Mouse (Mus musculus): ENCODE data around the gene Mgll. TPM values are rescaled to one million over a fixed set of nuclear protein-coding genes. Genes with fewer than 3 reads are reported as not detected.

The Mgll gene
- total RNA-seq, 2 experiments from 2014 or later, result 170 to 184 TPM

DNA sequence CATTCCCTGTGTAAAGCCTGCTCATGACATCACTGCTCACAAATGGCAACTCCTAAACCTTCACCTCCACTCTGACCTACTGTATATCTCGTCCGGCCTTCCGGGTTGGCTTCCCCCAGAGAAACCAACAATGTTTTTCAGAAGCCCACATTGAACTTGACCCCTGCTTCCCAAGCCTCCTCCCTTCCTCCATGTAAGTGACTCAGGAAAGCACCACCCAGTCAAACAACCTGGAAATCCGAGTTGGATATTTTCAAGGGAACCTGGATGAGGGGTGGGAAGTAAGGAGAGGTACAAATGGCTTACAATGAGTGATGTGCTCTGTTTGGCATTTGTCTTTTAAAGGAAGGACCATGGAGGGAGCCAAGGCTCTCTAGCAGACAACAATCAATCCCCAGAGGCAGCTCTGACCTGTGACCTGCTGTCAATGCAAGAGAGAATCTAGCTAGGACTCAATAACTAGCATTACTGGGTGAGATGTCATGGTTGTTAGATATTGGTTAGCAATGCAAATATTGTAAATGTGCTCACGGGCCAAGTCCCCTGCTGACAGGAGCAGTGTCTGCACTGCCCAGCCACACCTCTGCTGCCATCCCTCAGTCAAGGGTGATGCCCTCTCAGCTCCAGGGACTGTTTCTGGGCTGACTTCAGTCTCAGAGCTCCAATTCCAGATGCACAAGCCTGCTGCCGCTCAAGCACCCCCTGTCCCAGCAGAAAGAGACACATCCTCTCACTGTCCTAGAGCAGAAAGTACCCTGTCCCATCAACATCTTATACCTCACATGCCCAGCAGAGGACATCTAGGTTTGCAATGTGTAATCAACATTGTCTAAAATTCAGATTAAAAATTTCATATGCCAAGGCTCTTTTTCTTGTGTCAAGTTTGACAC is 6.8 kb upstream of the Mgll start:
- no peak for DNase-seq (ENCODE audit: low spot score in 2 of 2)

DNA sequence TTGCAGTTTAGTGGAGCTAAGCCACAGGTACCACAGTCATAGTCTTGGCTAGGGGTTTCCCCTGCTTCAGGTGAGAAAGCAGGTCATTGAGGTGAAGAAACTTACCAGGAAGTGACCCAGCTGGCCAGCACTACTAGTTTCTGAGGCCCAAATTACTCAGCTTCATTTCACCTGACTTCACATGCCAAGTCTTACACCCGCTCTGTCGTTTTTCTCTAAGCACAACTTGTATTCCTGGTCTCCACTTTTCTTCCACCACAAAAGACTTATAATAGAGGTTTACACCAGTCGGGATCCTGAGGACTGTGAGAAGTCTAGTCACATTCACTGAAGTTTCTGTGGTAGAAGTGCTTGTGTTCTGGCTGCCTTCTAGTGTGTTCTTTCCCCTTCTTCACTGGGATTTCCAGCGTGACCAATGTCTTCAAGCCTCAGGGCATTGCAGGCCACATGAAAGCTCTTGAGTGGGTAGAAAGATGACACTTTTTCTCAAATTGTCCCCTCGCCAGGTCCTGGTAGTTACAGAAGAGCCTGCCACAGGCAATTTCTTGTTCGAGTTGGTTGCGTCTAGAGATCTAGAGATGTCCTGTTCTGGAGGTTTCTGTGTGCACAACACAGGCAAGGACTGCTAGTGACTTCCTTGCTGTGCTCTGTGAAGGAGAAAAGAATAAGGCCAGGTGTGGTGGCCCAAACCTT is 6.0 kb upstream of the Mgll start:
- no peak for DNase-seq (ENCODE audit: low spot score in 2 of 2)

DNA sequence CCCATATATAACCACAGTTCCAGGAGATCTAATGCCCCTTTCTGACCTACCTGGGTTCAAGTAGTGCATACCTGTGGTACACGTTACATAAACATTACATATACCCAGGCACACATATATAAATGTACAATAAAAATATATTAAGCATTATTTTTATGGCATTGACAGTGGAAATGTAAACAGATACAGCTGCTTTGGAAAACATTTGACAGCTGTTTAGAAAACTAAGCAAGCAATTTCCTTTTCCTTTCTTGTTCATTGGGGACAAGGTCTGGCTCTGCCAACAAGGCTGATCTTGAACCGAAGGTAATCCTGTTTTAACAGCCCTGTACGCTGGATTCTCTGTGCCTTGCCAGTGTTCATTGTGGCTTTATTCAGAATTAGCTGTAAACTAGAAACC is 3.2 kb upstream of the Mgll start:
- no peak for DNase-seq (ENCODE audit: low spot score in 2 of 2)

DNA sequence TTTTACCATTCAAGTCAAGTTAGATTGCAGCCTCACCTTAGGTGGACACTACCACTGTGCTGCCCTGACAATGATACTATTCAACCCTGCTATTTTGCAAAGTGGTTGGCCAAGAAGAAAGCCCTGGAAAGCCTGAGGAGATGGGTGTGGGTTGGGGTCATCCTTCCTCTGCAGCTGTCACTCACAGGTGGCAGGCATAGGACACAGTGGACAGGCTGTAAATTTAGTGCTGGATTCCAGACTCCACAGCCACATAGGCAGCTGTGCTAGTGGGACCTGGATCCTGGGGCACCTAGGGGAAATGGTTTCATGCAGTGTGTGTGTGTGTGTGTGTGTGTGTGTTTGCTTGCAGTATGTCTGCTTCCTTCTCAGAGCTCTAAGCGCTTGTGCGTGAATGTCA is 1.3 kb upstream of the Mgll start:
- DNase-seq (ENCODE audit: low spot score in 2 of 2), result no peak

DNA sequence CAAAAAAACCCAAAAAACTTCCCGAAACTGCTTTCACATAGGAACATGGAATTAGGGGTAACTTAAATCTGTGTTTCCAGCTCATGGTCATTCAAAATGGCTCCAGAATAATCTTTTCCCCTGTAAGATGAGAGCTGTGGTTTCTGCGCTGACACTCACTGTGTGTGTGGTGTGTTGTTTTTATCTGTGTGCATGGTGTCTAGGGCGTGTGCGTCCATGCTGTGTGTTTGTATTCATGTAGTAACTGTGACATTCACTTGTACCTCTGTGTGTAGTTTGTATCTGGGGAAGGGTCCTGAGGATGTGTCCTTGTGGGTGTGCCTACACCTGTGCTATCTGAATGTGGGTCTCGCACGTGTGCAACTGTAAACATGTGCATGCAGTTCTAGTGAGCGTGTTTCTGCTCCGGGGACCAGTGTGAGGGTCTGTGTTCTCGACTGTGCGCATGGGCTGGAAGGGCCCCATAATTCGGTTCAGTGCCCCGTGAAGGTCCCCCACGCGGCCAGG is 353 bp upstream of the Mgll start:
- DNase-seq (ENCODE audit: low spot score in 2 of 2), result no peak

DNA sequence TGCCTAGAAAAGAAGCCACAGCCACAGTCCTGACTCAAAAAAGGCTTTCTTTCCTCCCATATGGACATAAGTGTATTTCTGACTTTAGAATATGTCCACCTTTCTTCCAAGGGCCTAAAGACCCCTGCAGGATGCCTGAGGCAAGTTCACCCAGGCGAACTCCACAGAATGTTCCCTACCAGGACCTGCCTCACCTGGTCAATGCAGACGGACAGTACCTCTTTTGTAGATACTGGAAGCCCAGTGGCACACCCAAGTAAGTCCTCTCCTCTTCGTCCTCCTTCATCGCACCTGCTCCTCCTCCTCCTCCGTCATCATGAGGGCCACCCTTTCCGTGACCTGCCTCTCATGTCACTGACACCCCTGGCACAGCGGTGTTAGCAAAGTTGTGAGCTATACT is 1.4 kb downstream of the Mgll start:
- no peak for DNase-seq (ENCODE audit: low spot score in 2 of 2)

DNA sequence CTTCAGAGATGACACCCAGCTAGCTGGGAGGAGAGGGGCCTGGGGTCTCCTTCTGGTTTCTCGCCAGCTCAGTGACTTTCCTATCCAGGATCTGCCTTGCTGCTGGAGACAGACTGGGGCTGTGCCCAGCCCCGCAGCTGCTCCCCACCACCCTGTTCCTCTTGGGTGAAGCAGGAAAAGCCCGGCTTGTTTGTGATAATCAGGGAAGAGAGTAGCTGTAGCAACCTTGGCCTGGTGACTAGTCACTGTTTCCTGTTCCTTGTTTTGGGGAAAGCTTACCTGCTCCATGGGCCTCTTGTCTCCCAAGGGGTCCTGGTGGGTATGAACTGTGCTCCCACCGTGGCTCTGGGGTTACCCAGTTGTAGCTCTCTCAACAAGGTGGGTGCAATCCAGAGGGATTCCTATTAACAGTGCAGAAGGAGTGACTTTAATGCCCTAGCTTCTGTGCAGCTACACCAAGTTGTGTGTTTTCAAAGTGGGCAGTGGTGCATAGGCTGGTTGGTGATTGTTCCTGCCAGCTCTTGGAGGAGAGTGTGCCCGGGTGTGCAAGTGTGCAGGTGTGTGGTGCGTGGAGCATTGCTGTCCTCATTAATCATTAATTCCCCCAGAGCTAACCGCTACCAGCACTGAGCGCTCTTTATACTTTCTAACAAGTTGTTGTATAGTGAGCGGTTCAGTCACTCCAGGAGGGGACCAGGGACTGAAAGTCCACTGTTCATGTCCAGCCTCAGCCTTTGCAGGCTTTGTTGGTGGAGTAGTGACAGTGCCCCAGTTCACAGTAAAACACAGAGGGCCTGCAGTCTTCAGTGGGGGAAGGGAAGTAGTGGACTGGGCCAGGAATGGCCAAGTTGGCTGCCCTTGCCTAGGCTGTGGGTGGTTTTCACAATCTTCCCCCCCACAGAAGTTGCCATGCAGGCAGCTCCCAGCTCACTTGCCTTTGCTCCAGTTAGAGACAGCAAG is 2.3 kb downstream of the Mgll start:
- DNase-seq (ENCODE audit: low spot score in 2 of 2), result peak in 1 of 2 experiments; percentile 70

DNA sequence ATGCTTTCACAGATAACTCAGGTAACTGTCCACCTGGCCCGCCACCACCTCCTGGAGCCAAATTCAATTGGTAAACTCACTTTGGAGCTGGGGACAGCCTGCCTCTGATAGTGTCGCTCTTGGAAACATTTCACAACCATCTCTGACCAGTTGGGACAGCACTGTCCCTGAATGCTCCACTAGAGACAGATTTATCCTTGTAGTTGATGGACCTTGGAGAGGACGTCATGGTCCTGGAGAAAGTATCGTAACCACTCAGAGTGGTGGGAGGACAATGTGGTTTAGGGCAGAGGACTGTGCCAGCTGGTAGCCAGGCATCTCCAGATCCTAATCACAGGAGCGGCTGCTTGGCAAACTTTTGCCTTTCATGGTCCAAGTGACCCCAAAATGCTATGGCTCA is 3.3 kb downstream of the Mgll start:
- DNase-seq (ENCODE audit: low spot score in 2 of 2), result no peak

DNA sequence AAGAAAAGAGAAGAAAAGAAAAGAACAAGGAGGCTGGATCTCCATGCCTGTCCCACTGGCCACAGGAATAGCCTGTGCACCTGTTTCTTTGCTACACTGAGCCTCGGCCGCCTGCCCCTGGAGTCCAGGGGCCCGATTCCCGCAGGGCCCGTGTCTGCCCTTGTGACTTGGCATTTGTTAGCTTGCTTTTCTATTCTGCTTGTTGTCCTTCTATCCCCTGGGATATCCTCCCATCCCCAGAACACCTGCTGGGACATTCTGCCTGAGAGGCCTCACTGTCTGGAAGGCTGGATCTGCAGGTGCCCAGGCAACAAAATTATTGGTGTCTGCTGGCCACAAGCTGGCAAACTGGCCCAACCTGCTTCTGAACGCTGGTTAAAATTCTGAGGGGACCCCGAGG is 3.8 kb downstream of the Mgll start:
- DNase-seq (ENCODE audit: low spot score in 2 of 2), result no peak

DNA sequence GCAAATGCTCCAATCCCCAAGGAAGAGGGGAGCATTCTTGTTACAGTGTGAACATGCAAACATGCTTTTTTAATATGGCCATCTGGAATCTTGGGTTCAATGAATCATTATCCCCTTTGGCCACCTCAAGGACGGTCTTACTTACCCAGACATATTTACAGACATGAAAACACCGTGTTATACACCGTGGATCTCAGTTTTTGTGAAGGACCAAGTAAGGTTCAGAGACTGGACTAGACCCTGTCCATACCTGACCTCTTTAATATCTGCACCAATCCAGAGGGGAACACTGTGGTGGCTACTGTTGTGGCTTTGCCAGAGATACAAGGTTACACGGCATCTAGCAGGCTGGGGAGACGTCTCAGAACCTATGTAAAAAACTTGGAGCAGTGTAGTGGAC is 4.3 kb downstream of the Mgll start:
- DNase-seq (ENCODE audit: low spot score in 2 of 2), result no peak

DNA sequence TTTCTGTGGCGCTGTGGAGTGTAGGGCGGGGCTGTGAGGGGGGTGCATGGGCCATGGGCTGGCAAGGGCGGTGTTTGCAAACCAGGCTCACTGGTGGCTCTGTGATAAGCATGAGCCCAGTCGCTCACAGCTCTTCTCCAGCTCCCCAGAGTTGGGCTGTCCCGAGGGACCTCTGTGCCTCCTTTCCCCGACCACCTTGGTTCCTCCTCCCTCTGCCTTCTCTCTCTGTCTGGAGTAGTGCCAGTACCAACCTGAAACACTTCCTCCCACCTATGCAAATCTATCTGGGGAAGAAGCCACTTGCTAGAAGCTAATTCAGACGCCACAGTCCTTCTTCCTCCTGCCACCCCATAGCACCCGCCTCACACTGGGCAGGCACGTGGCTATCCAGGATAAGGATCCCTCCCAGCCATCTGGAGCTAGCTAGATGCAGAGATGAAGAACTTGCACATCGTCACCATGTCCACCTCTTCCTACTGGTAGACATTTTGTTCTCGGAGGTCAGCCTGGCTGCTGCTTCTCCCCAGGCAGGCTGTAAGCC is 7.1 kb downstream of the Mgll start:
- DNase-seq (ENCODE audit: low spot score in 2 of 2), result no peak

DNA sequence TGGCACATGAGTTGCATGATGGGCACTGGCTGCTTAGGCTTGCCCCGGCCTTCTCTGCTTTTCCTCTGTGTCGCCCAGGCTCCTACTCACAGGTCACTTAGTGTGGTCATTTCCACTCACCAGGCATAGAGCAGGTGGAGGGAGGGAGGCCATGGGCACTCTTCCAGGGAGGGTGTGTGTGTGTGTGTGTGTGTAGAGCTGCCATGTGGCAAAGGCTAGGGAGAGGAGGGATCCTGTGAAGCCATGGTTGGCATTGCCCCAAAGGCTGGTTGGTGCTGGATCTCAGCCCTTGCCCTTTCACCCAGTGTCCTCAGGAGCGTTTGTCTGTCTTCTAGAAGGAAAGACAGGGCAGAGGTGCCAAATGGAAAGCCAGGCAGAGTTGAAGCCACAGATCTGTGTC is 7.8 kb downstream of the Mgll start:
- DNase-seq (ENCODE audit: low spot score in 2 of 2), result no peak

DNA sequence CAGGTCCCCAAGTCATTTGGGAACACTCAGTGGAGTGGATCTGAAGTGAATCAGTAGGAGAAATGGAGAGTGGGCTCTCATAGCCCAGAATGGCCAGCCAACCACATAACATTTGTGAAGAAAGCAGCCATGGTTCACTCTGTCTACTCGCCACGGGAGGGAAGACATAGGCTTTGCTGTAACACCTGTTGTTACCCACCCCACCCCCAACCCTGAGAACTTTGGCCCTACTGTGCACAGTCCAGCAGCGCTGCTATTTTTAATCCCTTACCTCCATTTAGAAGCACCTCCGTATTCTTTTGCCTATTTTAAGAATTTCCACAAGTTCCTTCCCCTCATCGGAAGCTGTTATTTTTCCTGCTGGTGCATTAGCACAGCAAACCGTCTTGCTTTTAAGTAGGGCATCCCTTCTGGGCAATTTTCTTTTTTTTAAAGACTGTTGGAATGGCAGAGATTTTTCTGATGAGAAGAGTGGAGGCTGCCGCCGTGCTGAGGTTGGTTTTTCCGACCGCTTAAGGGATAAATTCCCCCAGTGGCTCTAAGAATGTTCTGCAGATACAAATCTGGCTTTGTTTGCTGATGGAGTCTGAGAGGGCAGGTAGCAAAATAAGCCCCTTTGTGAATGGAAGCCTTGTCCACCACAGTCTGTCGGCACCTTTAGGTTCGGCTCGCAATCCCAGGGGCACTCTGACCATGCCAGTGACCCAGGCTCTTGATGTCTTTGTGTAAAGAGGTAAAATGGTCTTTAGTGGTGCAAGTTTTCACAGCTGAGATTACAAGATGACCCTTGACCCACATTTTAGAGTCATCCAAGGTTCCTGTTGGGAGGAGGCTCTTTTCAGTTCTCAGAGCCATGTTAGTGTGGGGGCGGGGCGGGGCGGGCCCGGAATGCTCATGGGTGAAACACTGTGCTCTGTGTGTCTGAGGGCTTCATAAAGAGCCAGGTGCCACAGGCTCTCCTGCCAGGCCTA is 8.7 kb downstream of the Mgll start:
- DNase-seq (ENCODE audit: low spot score in 2 of 2), result no peak

DNA sequence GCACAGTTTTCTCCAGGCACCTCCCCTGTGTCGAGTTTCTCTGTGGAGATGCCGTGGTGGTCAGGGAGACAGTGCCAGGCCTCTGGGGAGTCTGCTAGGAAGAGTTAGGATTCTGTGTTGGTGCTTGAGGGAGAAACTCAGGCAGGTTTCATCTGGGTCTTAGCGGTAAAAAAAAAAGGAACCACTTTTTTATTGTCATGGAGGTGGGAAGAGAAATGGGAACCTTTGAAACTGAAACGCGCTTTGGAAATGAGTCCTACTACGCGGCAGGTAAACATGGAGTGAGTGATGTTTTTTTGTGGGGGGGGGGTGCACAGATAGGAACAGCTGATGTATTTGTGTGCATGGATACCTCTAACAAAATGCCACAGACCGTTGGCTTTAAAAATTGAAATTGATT is 12.1 kb downstream of the Mgll start:
- DNase-seq (ENCODE audit: low spot score in 2 of 2), result no peak

DNA sequence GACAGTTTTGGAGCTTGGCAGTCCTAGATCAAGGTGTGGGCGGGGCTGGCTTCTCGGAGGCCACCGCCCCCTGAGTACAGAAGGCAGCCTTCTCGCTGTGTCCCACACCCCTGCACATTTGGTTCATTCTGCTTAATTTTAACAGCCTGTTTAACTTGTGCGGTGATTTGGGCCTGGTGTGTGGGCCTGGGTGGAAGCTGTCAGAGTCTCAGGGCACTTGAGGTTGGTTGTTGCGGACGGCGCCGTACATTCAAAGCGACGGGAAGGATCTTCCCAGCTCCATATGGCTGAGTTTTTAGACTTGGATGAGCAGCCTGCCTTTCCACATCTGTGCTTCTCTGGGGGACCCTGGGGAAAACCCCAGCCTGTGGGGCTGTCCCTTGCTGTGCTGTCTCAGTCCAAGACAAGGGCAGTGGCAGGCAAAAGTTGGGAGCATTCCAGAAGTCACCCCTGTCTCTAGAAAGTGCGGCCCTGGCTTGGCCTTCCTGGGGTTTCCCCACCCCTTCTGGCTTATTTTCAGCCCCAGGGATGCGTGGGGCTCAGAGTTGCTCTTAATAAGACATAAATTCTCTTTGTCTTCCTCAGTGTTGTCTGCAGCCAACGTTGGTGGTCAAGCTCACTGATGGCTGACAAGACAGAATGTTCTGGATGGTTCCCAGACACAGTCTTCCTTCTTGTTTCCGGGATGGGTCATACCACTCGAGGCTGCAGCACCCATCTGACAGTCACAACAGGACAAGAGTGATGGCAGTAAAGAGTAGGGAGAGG is 12.7 kb downstream of the Mgll start:
- DNase-seq (ENCODE audit: low spot score in 2 of 2), result peak; percentile 75 to 93

DNA sequence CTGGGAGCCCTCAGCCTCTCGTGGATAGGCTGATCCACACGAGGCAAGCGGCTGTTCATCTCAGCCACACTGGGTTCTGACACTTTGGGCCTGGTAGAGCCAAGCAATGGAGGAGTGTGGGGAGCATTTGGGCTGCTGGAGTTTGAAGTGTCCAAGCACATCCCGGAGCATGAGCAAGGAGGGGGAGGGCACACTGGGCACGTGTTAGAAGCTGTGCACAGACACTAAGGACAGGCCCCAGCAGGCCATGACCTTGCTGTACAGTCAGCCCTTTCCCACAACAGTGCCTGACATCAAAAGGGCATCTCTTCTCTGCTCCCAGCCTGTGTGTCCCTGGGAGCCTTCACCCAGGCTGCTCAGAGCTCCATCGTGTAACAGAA is 13.3 kb downstream of the Mgll start:
- DNase-seq (ENCODE audit: low spot score in 2 of 2), result no peak

DNA sequence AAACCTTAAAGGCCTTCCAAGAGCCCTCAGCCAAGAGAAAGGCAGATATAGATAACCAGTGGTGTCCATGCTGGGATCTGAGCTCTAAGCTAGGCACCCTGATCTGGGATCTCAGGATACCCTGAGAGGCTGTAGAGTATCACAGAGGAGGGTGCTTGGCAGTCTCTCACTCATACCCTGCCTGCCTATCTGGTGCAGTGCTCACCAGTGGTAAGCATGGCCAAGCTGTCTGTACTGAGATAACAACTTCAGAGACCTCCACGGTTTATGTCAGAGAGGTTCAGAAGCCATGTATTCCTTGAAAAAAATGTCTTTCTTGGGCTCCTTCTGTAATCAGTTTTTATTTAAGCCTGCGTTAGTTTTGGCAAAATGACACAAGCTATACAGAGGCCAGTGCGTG is 16.8 kb downstream of the Mgll start:
- DNase-seq (ENCODE audit: low spot score in 2 of 2), result no peak

DNA sequence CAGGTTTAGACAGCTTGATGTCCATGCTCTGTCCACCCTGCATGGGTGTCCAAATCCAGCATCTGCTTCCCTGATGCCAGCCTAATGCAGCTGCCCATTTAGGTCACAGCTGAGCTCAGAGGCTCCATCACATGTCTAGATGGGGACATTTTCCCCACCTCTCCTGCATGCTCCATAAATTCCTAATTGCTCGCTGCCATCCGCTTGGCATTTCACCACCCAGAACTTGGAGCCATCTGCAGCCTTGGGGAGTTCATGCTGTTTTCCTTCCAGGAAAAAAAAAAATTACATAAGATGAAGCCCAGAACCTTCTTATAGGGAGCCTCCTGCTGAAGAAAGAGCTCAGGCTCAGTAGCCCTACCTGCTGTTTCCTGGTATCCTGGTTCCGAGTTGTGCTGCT is 17.6 kb downstream of the Mgll start:
- DNase-seq (ENCODE audit: low spot score in 2 of 2), result peak in 1 of 2 experiments; percentile 64

Data from layer of hippocampus, adult 18-20 months (tissue).